In genomic region chr8:4691634-4692033, GRCm38 (mm10) we compare ENCODE assay signal across 28 mouse cellular contexts.
"Had no signal": no experiment of that assay in that cellular context is flagged by ENCODE, and none has a peak within 500 bp of the region (broad histone marks: within the 10 kb centered on the region; RNA-seq: fewer than 3 reads in every experiment).

No protein-coding gene starts in this region.

- H3K36me3 ChIP-seq: heart, embryonic 13.5 days; heart, embryonic 15.5 days; hindbrain, embryonic 13.5 days; hindbrain, embryonic 15.5 days; kidney, embryonic 15.5 days; limb, embryonic 10.5 days; limb, embryonic 12.5 days; liver, embryonic 13.5 days; liver, embryonic 15.5 days had no signal

- DNase-seq: gastrocnemius, postnatal 14 days; gastrocnemius, postnatal 36 days; heart, adult 11 months; heart, adult 2 months; heart, postnatal 14 days; heart, postnatal 36 days; kidney, adult 11 months; kidney, adult 2 months; kidney, adult 9 months; kidney, postnatal 14 days; kidney, postnatal 4 days; liver; liver, embryonic 13.5 days had no signal

- H3K27me3 ChIP-seq: heart, embryonic 13.5 days; heart, embryonic 15.5 days; hindbrain, embryonic 13.5 days; hindbrain, embryonic 15.5 days; kidney, embryonic 15.5 days; limb, embryonic 12.5 days; liver, embryonic 13.5 days; liver, embryonic 15.5 days had no signal

- H3K4me2 ChIP-seq: heart, embryonic 11.5 days; heart, embryonic 13.5 days; heart, embryonic 15.5 days; hindbrain, embryonic 13.5 days; hindbrain, embryonic 15.5 days; kidney, embryonic 15.5 days; limb, embryonic 12.5 days; liver, embryonic 11.5 days; liver, embryonic 13.5 days; liver, embryonic 15.5 days had no signal

- H3K4me1 ChIP-seq: heart, embryonic 13.5 days; heart, embryonic 15.5 days; hindbrain, embryonic 13.5 days; hindbrain, embryonic 15.5 days; kidney, embryonic 15.5 days; limb, embryonic 10.5 days; limb, embryonic 12.5 days; liver, embryonic 13.5 days; liver, embryonic 15.5 days had no signal

- H3K4me3 ChIP-seq: heart, adult 2 months; heart, embryonic 13.5 days; heart, embryonic 15.5 days; hindbrain, embryonic 13.5 days; hindbrain, embryonic 15.5 days; kidney, embryonic 15.5 days; layer of hippocampus, adult 2 months; left cerebral cortex, adult 2 months; limb, embryonic 10.5 days; limb, embryonic 12.5 days; liver, embryonic 13.5 days; liver, embryonic 15.5 days had no signal

- H3K27ac ChIP-seq: heart, adult 2 months; heart, embryonic 13.5 days; heart, embryonic 15.5 days; hindbrain, embryonic 13.5 days; hindbrain, embryonic 15.5 days; hindbrain, postnatal 0 days; kidney, embryonic 15.5 days; kidney, postnatal 0 days; layer of hippocampus, adult 2 months; left cerebral cortex, adult 2 months; limb, embryonic 10.5 days; limb, embryonic 12.5 days; liver, embryonic 13.5 days; liver, embryonic 15.5 days had no signal

- H3K9ac ChIP-seq: heart, embryonic 13.5 days; heart, embryonic 15.5 days; hindbrain, embryonic 13.5 days; hindbrain, embryonic 15.5 days; kidney, embryonic 15.5 days; limb, embryonic 12.5 days; liver, embryonic 13.5 days; liver, embryonic 15.5 days had no signal

- H3K9me3 ChIP-seq: heart, embryonic 13.5 days; heart, embryonic 15.5 days; hindbrain, embryonic 15.5 days; kidney, embryonic 15.5 days; limb, embryonic 10.5 days; limb, embryonic 12.5 days; liver, embryonic 13.5 days; liver, embryonic 15.5 days had no signal

- ATAC-seq: hindbrain, postnatal 0 days; intestine, embryonic 16.5 days had no signal
